Mouse (Mus musculus): ENCODE data around the gene Spns2. TPM values are rescaled to one million over a fixed set of nuclear protein-coding genes. Genes with fewer than 3 reads are reported as not detected.

The Spns2 gene
- polyA plus RNA-seq, 1 experiment from 2014 or later: 1.8 TPM

DNA sequence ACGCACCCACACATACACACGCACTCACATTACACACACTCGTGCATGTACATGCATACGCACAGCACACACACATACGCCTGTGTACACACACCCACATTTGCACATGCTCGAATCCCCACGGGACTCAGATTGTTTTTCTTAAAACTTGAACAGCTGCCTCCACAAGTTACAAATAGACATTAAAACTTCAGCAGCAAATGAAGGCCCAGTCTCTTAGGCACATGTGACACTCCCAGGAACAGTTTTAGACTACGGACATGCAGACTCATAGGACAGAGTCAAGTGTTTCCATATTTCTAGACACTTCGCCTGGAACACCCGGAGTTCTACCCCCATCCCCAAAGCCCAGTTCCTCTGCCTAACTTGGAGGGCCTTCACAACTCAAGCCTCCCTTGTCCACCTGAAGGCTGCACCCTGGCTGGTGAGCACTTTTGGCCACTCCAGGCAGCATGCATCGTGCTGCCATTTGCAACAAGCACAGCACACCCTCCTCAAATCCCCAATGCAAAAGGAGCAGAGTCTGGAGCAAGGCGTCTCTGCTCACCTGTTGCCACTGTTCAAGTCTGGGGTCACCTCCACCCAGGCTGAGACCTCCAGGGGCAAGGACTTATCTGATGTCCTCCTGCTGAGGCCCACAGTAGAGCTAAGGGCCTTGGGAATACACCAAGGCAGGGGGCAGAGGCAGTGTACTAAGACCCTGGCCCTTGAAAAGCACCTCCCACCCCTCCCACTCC lies 79.9 kb downstream of the Spns2 start:
- ATAC-seq (replicated peaks; ENCODE audit: extremely low read depth, insufficient read depth, low FRiP score): no peak
- H3K27ac ChIP-seq (ENCODE audit: low read length): peak overlapping the region; percentile 89
- peak overlapping the region; percentile 90 for H3K9ac ChIP-seq (ENCODE audit: low read length)
- H3K9me3 ChIP-seq (replicated peaks; ENCODE audit: control insufficient read depth, low read length): no peaks in the 10 kb centered on the region
- no peaks in the 10 kb centered on the region for H3K27me3 ChIP-seq (ENCODE audit: control insufficient read depth, insufficient read depth, low read length)
- WGBS: 36% methylated on average over 12 of the region's 12 CpGs
- peak overlapping the region; percentile 91 for H3K4me2 ChIP-seq (ENCODE audit: low read depth, low read length)
- H3K4me1 ChIP-seq (ENCODE audit: control insufficient read depth, insufficient read depth, low read length): peaks cover 79% of the 10 kb centered on the region
- no peaks in the 10 kb centered on the region for H3K36me3 ChIP-seq (ENCODE audit: control insufficient read depth, insufficient read depth)
- H3K4me3 ChIP-seq (ENCODE audit: low read length): peak overlapping the region; percentile 80

DNA sequence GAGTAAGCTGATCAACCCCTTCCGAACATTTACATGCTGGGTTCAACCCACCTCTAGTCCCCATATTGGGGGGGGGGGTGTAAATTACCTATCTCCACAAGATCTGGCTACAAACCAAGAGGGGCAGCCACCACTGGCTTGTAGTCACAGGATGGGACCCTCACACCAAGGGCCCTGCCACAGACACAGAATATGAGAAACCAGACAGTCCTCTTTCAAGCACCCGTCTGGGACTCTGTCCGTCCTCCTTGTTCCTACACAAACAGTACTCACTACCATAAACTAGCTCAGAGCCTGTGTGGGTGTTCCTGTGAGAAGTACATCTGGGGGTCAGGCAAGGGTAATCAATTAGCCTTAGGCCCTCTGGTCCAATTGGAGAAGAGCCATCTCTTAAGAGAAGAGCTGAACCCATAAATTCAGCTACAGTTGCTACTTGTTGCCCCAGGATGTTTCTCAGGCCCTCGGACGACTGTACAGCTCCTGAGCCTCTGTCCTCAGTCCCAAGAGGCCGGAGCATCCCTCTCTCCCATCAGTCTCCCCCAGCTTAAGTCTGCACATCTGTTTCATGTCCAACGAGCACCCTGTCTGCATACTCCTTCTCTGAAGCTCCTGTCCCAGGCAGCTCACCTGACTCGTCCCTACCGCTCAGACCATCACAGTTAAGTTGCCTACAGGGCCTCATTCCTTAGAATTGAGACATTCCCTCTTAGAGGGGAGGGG lies 81.1 kb downstream of the Spns2 start:
- Histone ChIP-seq H3K4me3 (ENCODE audit: low read length) (peak overlapping the region; percentile 80), H3K4me2 (ENCODE audit: low read depth, low read length) (peak overlapping the region; percentile 91), H3K27me3 (ENCODE audit: control insufficient read depth, insufficient read depth, low read length) (no peaks in the 10 kb centered on the region), H3K4me1 (ENCODE audit: control insufficient read depth, insufficient read depth, low read length) (peaks cover 73% of the 10 kb centered on the region), H3K9me3 (replicated peaks; ENCODE audit: control insufficient read depth, low read length) (no peaks in the 10 kb centered on the region), H3K36me3 (ENCODE audit: control insufficient read depth, insufficient read depth) (no peaks in the 10 kb centered on the region; the same call in 1 of the 2 replicates), H3K27ac (ENCODE audit: low read length) (peak overlapping the region; percentile 89), H3K9ac (ENCODE audit: low read length) (peak overlapping the region; percentile 90)
- no peak for ATAC-seq (replicated peaks; ENCODE audit: extremely low read depth, insufficient read depth, low FRiP score)
- WGBS: 40% methylated on average over 9 of the region's 9 CpGs

DNA sequence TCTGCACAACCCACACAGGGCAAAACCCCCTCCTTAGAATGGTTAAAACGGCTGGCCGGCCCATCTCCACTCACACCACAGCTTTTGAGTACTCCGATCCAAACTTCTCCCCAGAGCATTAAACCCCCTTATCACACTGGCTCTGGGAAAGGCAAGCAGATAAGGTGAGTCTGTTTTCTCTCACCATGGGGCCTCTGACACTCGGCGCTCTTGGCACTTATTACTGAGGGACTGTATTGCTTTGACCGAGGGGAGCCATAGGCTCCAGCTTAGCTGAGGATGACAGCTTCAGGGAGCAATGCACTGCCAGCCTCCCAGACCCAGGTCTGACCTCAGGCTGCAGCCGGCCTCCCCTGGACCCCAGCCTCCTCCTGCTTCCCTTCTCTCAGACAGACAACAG lies 82.1 kb downstream of the Spns2 start:
- H3K9ac ChIP-seq (ENCODE audit: low read length): peak overlapping the region; percentile 64
- H3K36me3 ChIP-seq (ENCODE audit: control insufficient read depth, insufficient read depth): peaks cover 5% of the 10 kb centered on the region; the same call in 1 of the 2 replicates
- H3K9me3 ChIP-seq (replicated peaks; ENCODE audit: control insufficient read depth, low read length): no peaks in the 10 kb centered on the region
- H3K4me1 ChIP-seq (ENCODE audit: control insufficient read depth, insufficient read depth, low read length): peaks cover 68% of the 10 kb centered on the region
- H3K4me3 ChIP-seq (ENCODE audit: low read length): peak overlapping the region; percentile 80
- peak; percentile 83 for ATAC-seq (replicated peaks; ENCODE audit: extremely low read depth, insufficient read depth, low FRiP score)
- peak overlapping the region; percentile 89 for H3K27ac ChIP-seq (ENCODE audit: low read length)
- no peaks in the 10 kb centered on the region for H3K27me3 ChIP-seq (ENCODE audit: control insufficient read depth, insufficient read depth, low read length)
- WGBS: 9% methylated on average over 7 of the region's 7 CpGs
- H3K4me2 ChIP-seq (ENCODE audit: low read depth, low read length): peak overlapping the region; percentile 91

DNA sequence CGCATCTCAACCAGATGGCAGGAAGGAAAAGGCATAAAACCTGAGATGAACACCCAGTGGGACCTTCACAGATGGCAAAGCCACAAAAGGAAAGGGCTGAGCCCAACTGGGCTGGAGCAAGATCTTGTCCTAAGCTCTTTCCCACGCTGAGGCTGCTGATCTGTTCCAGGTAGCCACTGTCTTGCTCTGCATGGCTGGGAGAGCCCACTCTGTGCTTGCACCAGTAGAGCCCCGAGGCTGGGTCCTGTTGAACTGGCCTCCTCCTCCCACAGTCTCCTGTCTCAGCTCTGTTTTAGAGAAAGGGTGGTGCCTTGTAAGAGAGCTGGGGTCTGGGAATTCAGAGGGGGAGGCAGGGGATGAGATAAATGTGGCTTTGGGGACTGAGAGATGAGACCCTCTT lies 82.6 kb downstream of the Spns2 start:
- Histone ChIP-seq H3K27ac (ENCODE audit: low read length) (peak overlapping the region; percentile 89), H3K9me3 (replicated peaks; ENCODE audit: control insufficient read depth, low read length) (no peaks in the 10 kb centered on the region), H3K4me1 (ENCODE audit: control insufficient read depth, insufficient read depth, low read length) (peaks cover 68% of the 10 kb centered on the region), H3K27me3 (ENCODE audit: control insufficient read depth, insufficient read depth, low read length) (no peaks in the 10 kb centered on the region), H3K9ac (ENCODE audit: low read length) (peak overlapping the region; percentile 64), H3K4me2 (ENCODE audit: low read depth, low read length) (peak overlapping the region; percentile 91), H3K36me3 (ENCODE audit: control insufficient read depth, insufficient read depth) (peaks cover 5% of the 10 kb centered on the region; the same call in 1 of the 2 replicates), H3K4me3 (ENCODE audit: low read length) (peak overlapping the region; percentile 39)
- no peak for ATAC-seq (replicated peaks; ENCODE audit: extremely low read depth, insufficient read depth, low FRiP score)
- 17% methylated on average over 3 of the region's 3 CpGs for WGBS

DNA sequence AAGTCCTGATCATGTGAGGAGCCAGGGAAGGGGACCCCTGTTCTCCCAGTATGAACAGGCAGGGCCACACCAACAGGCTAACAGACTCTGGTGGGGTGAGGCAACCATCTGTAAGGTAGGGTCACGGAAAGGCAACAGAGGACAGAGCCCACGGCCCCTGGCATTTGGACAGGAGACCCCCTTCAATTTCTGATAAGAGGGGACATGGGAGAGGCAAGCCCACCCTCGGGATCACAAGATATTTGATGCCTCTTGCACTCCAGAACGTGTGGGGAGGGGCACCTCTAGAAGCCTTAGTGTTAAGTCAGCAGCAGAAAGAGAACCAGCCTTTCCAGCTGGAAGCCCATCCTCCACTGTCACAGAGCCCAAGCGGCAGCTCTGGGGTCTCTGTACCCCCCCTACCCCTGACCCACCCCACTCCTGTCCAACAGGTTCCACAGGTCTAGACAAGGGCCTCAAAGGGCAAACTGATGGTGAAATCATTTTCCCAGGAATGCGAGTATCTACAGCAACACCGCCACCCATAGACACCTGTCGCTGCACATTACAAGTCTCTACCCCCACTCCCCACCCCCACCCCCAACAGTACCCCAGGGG lies 83.5 kb downstream of the Spns2 start:
- no peak for ATAC-seq (replicated peaks; ENCODE audit: extremely low read depth, insufficient read depth, low FRiP score)
- Histone ChIP-seq H3K4me1 (ENCODE audit: control insufficient read depth, insufficient read depth, low read length) (peaks cover 71% of the 10 kb centered on the region), H3K9me3 (replicated peaks; ENCODE audit: control insufficient read depth, low read length) (no peaks in the 10 kb centered on the region), H3K27ac (ENCODE audit: low read length) (peak overlapping the region; percentile 89), H3K9ac (ENCODE audit: low read length) (peak overlapping the region; percentile 64), H3K4me2 (ENCODE audit: low read depth, low read length) (peak overlapping the region; percentile 91), H3K36me3 (ENCODE audit: control insufficient read depth, insufficient read depth) (peaks cover 7% of the 10 kb centered on the region; the same call in 1 of the 2 replicates), H3K4me3 (ENCODE audit: low read length) (peak overlapping the region; percentile 39; the same call in 1 of the 2 replicates), H3K27me3 (ENCODE audit: control insufficient read depth, insufficient read depth, low read length) (no peaks in the 10 kb centered on the region)
- 35% methylated on average over 8 of the region's 8 CpGs for WGBS

DNA sequence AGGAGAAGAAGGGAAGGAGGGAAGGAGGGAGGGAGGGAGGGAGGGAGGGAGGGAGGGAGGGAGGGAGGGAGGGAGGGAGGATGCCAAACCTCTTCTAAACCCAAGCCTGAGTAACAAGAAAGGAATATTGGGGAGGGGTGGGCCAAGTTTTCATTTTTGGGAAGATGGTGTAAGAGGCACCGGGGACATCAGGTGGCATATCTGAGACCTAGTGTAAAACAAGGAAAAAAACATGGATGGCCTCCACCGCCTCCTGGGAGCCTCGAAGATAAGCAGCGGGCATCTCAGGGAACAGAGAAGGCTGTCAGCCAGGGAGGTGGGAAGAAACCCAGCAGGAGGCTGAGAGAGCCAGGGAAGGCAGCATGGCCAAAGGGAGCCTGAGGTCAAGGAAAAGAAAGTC lies 84.2 kb downstream of the Spns2 start:
- Histone ChIP-seq H3K36me3 (ENCODE audit: control insufficient read depth, insufficient read depth) (peaks cover 7% of the 10 kb centered on the region; the same call in 1 of the 2 replicates), H3K9ac (ENCODE audit: low read length) (peak overlapping the region; percentile 34; the same call in 1 of the 2 replicates), H3K4me3 (ENCODE audit: low read length) (no peak overlapping the region)

DNA sequence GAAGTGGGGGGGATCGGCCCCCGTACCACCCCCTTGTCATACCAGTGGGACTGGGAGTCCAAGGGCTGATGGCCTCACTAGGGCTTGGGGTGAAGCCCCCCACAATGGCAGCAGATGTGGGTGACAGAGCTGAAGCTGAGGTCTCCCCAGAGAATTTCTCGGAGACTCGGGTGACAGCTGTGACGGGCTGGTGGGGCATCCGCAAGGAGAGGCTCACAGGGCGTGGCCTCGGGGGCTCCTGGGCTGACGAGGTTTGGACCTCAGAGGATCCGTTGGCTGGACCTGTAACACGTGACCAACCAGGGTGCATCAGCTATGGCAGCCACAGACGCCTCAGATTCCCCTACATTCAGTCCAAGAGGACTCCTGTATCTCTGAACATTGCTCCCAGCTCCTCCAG lies 86.7 kb downstream of the Spns2 start:
- Histone ChIP-seq H3K4me1 (ENCODE audit: control insufficient read depth, insufficient read depth, low read length) (peaks cover 52% of the 10 kb centered on the region), H3K9ac (ENCODE audit: low read length) (no peak overlapping the region), H3K27me3 (ENCODE audit: control insufficient read depth, insufficient read depth, low read length) (no peaks in the 10 kb centered on the region), H3K4me2 (ENCODE audit: low read depth, low read length) (no peak overlapping the region), H3K4me3 (ENCODE audit: low read length) (no peak overlapping the region), H3K27ac (ENCODE audit: low read length) (no peak overlapping the region), H3K9me3 (replicated peaks; ENCODE audit: control insufficient read depth, low read length) (no peaks in the 10 kb centered on the region), H3K36me3 (ENCODE audit: control insufficient read depth, insufficient read depth) (peaks cover 25% of the 10 kb centered on the region)
- WGBS: 80% methylated on average over 12 of the region's 12 CpGs
- ATAC-seq (replicated peaks; ENCODE audit: extremely low read depth, insufficient read depth, low FRiP score): no peak

More for the DNA sequence above, 84.2 kb downstream of the Spns2 start:
- no peak for ATAC-seq (replicated peaks; ENCODE audit: extremely low read depth, insufficient read depth, low FRiP score)
- Histone ChIP-seq H3K4me1 (ENCODE audit: control insufficient read depth, insufficient read depth, low read length) (peaks cover 71% of the 10 kb centered on the region), H3K4me2 (ENCODE audit: low read depth, low read length) (peak overlapping the region; percentile 91), H3K27ac (ENCODE audit: low read length) (peak overlapping the region; percentile 89), H3K27me3 (ENCODE audit: control insufficient read depth, insufficient read depth, low read length) (no peaks in the 10 kb centered on the region), H3K9me3 (replicated peaks; ENCODE audit: control insufficient read depth, low read length) (no peaks in the 10 kb centered on the region)
- 30% methylated on average over 4 of the region's 4 CpGs for WGBS

DNA sequence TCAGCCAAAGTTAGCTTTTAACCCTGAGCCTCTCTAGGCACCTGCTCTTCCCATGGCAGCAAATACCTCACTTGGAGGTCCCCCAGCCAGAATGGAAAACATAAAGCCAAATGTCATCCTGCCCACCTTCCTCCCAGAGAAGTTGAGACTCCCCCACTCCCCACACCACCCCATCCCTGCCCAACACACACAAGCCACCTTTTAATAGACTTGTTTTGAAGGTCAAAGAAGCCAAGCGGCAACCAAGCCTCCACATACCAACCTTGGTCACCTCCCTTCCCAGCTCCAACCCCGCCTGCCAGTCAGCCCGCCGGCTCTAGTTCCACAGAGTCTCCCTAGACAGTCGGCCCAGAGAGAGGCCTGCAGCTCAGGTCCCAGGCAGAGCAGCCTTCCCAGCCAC lies 87.7 kb downstream of the Spns2 start:
- peaks cover 25% of the 10 kb centered on the region for H3K36me3 ChIP-seq (ENCODE audit: control insufficient read depth, insufficient read depth)
- H3K27ac ChIP-seq (ENCODE audit: low read length): peak overlapping the region; percentile 43
- no peaks in the 10 kb centered on the region for H3K9me3 ChIP-seq (replicated peaks; ENCODE audit: control insufficient read depth, low read length)
- H3K4me3 ChIP-seq (ENCODE audit: low read length): no peak overlapping the region
- H3K9ac ChIP-seq (ENCODE audit: low read length): peak overlapping the region; percentile 5; the same call in 1 of the 2 replicates
- peaks cover 54% of the 10 kb centered on the region for H3K4me1 ChIP-seq (ENCODE audit: control insufficient read depth, insufficient read depth, low read length)
- no peak overlapping the region for H3K4me2 ChIP-seq (ENCODE audit: low read depth, low read length)
- no peaks in the 10 kb centered on the region for H3K27me3 ChIP-seq (ENCODE audit: control insufficient read depth, insufficient read depth, low read length)
- WGBS: 43% methylated on average over 5 of the region's 5 CpGs
- no peak; the same call in 1 of the 2 replicates for ATAC-seq (replicated peaks; ENCODE audit: extremely low read depth, insufficient read depth, low FRiP score)

All from heart, embryonic 16.5 days (tissue).